Mouse (Mus musculus): Measurements from ENCODE around the gene Kcnd3.

Kcnd3 gene

DNA sequence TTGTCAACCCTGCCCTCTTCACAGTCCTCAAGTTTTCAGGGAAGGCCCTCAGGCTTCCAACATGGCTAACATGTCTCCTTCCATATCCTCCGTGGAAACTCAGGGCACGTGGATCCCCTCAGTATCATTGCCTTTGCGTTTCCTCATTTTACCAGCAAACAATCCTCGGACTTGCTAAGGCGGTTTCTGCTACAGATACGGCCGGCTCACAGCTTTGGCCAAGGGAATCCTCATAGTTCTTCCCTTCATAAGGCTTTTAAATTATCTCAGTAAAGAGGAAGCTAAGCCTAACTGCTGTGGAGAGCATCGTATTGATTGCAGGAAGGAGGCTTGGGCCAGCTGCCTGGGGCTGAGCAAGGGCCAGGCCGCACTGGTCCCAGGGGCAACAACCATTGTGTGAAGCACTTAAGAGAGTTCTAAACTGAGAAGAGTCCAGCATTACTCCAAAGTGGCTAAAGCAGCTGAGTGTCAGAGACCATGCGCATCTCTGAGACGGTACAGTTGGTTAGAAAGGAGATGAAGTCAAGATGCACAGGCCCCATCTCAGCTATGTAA, 203.0 kb downstream of the Kcnd3 start:
- DNase-seq (ENCODE audit: low read depth), result no peak

DNA sequence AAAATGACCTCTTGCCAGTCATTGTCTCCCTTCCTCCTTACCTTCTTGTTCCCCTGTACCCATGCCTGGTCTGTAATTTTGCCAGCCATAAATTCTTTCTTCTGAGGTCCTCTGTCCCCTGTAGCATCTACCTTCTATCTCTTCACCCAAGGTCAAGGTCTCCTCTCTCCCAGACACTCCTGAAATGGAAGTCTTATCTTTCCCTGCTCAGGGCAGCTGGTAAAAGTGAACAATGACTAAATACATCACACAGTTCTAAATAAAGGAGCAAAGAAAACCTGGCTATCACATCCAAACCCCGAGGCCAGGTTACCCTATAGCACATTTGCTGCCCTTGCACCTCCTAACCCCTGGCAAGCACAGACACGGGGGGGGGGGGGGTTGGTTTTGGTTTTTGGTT, 208.4 kb downstream of the Kcnd3 start:
- no peak for DNase-seq (ENCODE audit: low read depth)

DNA sequence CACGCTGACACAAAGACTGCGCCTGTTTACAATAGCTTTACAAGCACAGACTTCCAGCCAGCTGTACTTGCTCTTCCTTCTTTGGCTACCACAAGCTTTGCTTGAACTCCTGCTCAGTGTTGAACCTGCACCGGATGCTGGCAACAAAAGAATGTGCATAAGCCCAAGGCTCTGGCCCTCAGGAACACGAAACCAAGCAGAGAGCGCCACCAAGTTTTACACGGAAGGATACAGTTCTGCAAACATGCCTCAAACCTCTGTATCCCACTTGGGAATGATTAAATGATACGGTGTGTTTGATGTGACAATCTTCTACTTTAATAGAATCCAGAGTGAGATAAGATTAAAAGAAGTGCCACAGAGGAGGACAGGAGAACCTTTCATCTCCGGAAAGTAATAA, 210.9 kb downstream of the Kcnd3 start:
- DNase-seq (ENCODE audit: low read depth), result no peak

DNA sequence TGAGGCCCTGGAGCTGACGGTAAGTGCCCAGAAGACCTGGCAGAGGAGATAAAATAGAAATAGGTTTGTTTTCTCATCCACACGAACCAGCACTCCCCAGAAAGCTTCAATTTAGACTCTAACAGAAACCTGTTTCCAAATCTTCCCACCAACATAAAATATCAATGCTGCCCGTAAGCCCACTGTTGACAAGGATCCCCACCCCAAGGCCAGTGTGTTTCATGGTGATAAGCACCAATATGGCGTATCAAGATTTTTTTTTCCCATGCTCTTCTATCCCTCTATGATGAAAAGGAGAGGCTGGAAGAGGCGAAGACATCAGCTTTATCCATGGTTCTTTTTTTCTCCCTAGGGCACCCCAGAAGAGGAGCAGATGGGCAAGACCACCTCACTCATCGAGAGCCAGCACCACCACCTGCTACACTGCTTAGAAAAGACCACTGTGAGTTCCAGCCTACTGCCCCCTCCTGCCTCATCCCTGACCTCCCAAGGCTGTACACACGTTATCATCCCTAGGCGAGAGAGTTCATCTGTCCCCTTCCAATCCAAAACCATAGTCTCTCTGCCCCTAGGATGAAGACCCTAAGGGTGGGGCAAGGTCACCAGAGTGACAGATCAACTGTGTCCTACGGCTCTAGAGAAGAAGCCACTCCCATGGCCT, 213.1 kb downstream of the Kcnd3 start:
- DNase-seq (ENCODE audit: low read depth), result no peak

DNA sequence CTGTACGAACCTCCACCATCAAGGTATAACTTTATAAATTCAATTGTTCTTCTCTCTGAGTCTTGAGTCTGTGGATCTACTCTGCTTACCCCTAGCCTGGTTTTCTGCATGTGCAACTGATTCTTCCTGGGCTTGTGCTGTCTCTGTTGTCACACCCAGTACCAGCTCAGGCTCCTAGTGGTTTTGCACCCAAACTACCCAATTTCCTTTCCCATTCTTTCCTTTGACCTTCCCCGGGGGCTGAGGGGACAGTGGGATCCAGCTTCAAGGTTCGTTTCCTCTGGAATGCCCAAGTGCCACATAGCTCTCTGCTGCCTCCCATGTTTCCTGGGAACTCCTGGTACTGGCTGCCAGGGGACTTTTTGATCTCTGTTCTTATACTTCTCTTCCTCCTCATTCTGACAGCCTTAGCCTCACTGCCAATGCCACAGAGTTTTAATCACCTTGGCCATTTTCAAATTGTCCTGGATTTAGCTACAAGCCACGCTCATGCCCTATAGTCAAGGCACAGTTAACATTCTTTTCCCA, 214.9 kb downstream of the Kcnd3 start:
- no peak for DNase-seq (ENCODE audit: low read depth)

DNA sequence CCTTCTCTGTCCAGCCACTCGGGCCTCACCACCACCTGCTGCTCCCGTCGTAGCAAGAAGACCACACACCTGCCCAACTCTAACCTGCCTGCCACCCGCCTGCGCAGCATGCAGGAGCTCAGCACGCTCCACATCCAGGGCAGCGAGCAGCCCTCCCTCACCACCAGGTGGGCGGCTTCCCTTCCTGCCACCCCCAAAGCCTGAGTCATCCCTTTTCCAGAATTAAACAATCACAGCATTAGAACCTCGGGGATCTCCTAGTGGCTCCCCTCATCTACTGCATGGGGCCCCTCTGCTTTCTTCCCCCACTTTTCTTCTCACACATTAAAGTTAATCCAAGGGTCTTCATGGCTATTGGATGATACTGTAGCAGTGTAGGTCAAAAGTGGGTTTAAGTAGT, 216.0 kb downstream of the Kcnd3 start:
- DNase-seq (ENCODE audit: low read depth), result no peak

DNA sequence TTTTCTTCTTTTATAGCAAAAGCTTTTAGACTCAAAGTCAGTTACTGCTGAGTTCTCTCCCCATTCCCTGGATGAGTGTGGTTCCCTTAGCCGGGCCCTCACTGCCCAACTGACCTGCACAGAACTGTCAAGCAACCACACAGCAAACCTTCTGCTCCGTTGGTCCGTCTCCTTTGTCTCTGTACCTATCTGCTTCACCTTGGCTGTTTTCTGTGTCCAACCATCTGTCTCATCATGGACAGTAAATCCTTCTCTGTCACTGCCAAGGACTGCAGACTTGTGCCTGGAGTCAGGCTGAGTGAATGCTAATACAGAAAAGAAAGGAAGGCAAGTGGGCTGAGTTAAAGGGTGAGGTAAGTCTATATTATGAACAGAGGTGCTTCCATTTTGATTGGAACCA, 217.6 kb downstream of the Kcnd3 start:
- DNase-seq (ENCODE audit: low read depth), result no peak

DNA sequence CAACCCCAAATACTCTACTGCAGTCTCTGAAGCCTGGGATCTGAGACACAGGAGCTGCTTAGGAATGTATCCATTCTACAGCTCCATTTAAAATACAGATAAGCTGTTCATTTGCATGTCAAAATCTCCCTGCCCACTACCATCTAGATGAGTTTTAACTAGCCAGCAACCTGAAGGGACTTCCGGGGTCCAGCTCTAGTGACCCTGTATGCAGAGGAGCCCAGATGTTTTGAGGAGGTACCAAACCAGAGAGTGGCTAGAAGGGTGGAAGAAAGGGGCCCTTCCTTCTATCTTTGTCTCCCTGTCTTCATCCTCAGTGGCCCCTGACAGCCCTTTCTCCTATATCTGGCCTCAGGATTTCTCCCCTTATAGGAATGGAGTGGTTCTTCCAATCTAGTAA, 218.7 kb downstream of the Kcnd3 start:
- DNase-seq (ENCODE audit: low read depth), result no peak

DNA sequence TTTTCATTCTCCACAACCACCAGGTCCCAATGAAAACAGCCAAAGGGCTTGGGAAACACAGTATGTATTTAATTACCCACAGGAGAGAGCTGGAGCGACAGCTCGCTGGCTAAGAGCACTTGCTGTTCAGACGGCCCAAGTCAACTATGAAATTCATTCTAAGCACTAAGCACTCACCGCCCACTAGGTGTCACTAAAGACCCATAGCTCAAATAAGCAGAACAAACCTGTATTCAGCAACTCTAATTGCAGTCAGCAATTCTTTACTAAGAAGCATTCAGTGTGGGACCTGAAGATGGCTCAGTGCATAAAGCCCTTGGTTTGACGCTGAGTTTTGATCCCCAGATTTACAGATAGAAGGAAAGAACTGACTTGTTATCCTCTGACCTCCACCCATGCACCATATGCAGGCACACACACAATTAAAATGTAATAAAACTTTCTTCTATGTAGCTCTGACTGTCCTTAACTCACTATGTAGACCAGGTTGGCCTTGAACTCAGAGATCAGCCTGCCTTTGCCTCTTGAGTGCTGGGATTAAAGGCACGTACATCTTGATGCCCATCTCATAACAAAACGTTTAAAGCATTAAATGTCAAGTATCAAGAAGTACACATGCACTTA, 222.6 kb downstream of the Kcnd3 start:
- DNase-seq (ENCODE audit: low read depth), result peak; percentile 79

DNA sequence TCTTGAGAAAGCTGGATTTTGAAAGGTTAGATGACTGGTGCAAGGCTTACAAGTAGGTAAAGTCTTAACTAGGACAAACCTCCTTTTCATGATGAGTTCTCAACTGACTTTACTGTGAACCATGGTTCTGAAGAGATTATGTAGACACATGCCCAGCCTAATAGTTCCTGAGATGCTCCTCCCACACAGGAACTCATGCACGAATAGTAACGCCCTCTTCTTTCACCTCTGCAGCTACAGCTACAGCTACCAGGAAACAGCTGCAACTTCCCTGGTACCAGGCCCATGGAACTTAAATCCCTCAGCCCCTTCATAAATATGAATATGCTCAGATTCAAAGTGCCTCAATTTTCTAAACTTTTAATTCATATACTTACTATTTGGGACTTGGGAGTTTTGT, 223.8 kb downstream of the Kcnd3 start:
- no peak for DNase-seq (ENCODE audit: low read depth)

DNA sequence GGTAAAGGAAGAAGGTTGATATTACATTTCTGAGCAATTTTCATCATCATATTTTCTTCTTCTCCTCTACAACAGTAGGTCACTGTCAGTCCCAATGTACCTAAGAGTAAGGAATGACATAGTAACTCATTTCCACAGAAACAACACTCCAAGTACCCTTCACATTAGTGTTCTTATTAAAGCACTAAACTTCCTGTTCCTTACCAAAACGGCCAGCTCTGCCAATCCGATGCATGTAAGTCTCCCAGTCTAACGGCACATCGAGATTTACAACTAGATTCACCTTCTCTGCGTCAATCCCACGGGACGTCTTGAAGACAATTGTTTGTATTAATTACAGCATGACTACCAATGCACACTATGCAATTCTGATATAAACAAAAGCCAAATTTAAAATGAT, 228.2 kb downstream of the Kcnd3 start:
- no peak for DNase-seq (ENCODE audit: low read depth)

DNA sequence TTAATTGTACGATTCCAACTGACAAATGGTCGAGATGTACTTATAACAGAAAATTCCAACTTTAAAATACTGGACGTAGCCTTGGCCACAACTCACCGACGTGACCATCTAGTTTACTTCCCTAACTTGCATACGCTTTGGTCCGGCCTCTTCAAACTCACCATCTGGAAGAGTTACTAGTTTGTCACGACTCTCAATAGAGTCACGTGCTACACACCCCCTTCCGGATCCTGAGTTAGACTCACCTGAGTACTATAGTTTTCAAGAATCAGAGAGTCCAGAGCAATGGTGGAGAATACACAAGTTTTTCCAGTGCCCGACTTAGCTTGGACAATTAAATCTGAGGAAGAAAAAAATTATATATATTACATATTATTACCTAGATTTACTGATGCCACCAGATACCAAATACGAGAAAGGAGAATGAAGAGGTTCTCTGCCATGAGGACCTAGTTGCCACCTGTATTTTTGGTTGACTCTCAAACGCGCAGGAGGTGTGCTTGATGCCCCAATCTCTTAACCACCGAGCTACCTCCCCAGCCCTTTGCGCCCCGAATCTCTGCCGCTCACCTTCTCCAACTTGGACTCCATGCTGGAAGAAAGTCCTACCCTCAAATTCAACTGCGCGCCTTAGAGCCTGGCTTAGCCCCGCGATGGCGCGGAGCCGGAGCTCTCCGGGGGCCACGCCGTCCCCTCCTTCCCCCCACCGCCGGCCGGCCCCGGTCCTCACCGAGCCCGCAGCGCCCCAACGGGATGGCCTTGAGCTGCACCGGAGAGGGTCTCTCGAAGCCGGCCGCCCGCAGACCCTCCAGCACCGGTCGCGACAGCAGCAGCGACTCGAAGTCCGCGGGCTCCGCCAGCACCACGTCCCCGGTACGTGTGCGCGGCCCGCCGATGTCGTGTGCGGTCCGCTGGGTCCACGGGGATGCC, 234.5 kb downstream of the Kcnd3 start:
- no peak for DNase-seq (ENCODE audit: low read depth)

DNA sequence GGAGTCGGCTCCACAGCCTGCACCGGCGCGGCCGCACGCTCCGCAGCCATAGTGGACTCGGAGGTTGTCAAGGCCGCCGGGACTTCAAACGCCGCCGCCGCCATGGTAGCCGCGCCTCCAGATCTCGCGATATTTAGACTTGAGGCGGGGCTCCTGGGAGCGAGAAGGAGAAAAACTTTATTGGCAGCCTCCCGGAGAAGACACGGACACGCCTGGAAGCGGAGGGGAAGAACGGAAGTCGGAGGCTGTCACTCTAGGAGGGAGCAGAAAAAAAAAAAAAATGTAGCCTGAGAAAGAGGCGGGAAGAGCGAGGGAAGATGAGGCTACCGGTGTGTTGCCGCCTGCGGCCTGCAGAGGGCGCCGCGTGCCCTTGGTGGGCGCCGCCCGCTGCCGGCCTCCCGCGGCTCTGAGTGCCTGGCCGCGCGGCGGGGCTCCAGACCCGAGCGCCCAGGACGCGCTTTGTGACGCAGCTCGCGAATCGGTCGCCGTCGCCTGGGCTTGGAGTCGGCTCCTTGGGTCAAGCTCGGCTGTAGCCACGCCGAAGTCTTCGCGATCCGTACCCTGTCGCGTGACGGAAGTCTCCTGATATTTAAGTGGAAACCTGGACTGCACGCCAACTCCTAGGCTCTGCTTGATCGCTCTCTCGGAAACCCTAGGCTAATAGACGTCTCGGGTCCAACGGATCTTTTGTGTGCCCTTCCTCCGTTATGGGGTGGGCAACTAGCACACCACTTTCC, 235.4 kb downstream of the Kcnd3 start, which contains the start of gene Ddx20:
TSS of gene Ddx20 (minus strand) at position 251 of the 737 bp plus-strand sequence.
- DNase-seq (ENCODE audit: low read depth), result peak; percentile 96

DNA sequence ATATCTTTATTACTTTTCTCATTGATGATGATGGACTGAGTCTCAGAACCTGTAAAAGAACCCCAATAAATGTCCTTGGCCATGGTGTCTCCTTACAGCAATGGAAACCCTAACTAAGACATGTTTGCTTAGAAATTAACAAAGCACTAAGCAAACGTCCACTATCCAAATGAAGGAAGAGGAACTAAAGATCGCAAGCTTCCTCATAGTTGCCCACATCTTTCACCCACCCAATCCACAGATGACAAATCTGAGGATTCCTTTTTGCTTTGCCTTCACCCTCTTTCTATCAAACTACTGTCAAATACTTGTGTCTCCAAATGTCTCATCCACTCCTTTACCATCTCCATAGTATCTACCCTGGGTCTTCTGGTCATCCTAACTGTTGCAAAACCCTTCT, 236.4 kb downstream of the Kcnd3 start:
- no peak for DNase-seq (ENCODE audit: low read depth)

DNA sequence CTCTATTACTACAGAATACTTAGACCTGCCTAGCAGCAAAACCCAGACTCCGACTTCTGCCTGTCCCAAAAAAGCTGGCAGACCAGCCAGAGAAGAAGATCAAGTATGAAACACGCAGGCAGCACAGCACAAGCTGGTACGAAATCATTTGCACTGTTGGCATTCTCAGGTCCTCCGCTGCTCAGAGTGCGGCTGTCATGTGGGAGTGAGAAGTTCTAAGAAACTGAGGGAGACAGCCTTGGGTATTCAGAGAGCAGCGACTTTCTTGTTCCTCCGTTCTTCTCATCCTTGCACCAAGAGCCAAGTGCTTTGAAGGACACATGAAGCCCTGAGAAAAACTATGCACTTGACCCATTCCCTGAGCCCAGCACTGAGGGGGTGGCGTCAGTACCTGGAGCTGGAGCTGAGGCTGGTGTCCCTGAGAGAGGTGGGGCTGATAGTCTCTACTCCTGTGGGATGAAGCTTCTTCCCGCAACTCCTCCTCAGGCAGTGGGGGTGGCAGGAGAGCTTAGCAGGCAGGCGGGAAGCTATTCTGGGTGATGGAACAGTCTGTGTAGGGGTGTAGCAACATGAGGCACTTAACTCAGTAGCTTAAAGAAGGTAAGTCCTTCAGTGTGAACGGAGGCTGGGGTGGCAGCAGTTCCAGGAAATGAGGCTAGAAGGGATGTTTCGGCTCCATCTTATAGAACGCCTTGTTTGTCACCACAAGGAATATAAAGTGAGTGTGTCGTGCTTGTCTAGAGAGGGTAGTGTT, 241.4 kb downstream of the Kcnd3 start:
- no peak for DNase-seq (ENCODE audit: low read depth)

DNA sequence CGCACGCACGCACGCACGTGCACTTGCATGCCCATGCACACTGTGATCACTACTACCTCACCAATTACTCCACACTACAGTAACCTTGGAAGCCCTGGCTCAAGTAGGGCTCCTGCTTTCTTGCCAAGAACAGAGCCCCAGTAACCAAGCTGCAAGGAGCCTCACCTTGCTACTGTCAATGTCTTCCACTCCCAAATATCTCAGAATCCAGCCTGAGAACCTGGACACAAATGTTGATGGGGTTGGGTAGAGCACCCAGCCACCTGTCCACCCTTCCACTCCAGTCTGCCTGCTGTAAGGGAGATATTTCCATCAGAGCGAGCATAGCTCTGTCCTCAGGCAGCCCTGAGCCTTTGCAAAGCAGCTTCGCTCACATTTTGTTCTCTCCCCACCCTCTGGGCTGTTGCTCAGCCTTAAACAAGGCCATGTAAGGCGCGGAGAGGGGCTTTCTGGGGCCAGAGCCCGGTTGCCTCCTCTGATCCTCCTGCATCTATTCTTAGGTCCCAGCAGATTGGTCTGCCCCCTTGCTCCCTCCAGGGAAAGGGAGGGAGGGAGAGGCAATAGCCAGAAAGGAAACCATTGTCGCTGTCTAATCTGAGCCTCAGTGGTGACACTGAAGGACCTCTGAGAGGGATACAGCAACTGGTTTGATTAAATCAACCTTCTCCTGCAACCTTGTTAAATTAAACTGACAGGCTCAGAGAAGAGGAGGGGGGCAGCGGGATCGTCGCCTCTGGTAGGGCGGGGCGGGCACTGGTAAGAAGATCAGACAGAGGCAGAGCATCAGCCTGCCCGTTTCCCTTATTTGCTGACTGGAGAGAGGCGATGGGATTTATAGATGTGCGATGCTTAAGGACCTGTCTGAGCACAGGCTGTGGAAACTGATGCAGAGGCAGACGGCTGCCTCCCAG, 243.6 kb downstream of the Kcnd3 start:
- DNase-seq (ENCODE audit: low read depth), result no peak

DNA sequence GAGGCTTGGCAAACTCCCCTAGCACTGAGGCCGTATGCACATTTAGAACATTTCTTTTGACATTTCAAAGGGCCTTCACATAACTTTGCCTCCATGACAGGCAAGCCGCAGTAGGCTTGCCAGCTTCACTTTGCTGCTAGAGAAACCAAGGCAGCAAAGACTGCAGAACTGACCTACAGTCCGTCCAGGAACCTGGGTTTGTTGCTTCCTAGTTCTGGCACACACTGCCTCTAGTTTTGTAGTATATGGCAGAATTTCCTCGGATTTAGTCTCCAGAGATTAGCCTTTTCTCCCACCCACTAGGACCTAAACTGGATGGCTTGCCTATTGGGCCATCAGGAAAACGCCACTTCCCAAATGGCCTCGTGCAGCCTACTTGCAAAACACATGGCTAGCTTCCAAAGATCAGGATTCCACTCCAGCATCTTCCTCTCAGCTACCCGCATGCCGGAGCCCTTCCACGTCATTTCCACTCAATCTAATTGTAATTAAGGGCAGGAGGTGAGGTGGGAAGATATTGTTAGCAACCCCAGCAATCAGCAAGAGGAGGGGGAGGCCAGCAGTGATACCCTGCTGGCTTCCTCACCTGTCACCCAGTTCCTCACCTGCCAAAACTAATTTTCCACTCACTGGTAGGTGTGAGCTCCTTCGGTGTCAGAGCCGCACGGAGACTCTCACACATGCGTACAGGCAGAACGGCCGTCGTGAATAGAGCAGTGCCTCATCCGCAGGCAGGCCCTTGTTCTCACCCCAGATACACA, 244.4 kb downstream of the Kcnd3 start:
- DNase-seq (ENCODE audit: low read depth), result no peak

DNA sequence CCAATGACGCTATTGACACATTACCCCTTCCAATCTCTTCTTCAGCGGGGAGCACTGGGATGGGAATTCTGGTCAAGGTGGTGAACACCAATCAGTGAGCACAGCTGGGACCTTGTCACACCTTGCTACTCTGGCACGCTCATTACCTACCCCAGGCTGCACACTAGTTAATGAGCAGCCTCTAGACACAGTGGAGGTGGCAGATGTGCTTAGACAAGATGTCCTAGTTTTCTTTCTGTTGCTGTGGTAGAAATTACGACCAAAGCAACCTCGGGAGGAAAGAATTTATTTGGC, 245.0 kb downstream of the Kcnd3 start:
- DNase-seq (ENCODE audit: low read depth), result no peak

DNA sequence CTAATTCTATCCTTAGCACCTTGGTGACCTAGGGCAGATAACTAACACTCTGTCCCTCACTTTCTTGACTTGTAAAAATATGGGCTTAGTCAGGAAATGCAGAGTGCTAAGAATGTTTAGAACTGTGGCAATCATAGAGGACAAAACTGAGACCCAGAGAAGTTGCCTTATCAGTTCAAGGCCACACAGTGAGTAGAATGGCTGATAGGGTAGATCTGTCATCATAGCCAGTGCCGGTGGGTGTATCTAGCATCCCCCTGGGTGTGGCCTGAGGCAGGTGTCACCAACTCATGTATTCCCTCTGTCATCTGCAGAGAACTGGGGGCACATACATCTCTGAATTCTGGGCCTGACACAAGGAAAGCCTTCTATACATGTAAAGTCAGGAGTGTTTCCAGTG, 246.2 kb downstream of the Kcnd3 start:
- DNase-seq (ENCODE audit: low read depth), result no peak
